Mouse (Mus musculus) erythroblast, embryonic 14.5 days (primary cell): ENCODE data around the gene Foxo4.

Source experiments
- GATA1 ChIP-seq: IDR thresholded peaks from 2 replicates; pipeline ENCODE4 v1.6.1; 2012; ENCODE audit warnings: low read length, inconsistent platforms, mixed read lengths
- TAL1 ChIP-seq: IDR thresholded peaks from 3 replicates; pipeline ENCODE4 v1.6.1; 2012; ENCODE audit warnings: low read length, inconsistent platforms, mixed read lengths

DNA sequence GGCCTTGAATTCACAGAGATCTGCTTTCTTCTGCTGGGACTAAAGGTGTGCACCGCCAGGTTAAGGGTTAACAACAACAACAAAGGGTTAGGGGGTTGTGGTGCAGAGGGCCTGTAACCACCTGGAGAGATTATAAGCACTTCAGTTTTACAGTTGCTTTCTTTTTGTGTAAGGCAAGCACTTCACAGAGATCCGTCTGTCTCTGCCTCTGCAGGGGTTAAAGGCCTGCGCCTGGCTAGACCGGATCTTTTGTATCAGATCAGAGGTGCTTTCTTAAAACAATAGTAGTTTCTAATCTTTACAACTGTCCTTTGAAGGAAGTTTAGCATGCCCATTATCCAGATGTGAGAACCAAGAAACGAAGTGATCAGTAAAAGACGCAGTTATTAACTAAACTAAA, 19.1 kb downstream of the Foxo4 start:
- TF ChIP-seq GATA1 (no peak), TAL1 (no peak)
